Mouse (Mus musculus): ENCODE results near the gene Dmpk.

- TF ChIP-seq USF1 (IDR thresholded peaks at IDR 0.05; ENCODE audit: low read depth) (no peak), CTCF (IDR thresholded peaks at IDR 0.05; ENCODE audit: control insufficient read depth, insufficient read depth, insufficient read length) (no peak), MAX (IDR thresholded peaks at IDR 0.05) (no peak), CEBPB (IDR thresholded peaks at IDR 0.05; ENCODE audit: low read depth) (no peak), MYOG (IDR thresholded peaks at IDR 0.05; ENCODE audit: control insufficient read depth, extremely low read depth, insufficient read length) (no peak), FOSL1 (IDR thresholded peaks at IDR 0.05; ENCODE audit: insufficient read depth, low read length, poor library complexity, severe bottlenecking) (no peak), MYOD1 (IDR thresholded peaks at IDR 0.05; ENCODE audit: control insufficient read depth, insufficient read length, low read depth) (no peak)
These were observed 17.8 kb upstream of the Dmpk start for GRCm38 (mm10) chr7:19065896-19066295.

Measured in C2C12 (cell line).